Mouse (Mus musculus): ENCODE results near the gene Kcne3. TPM values are rescaled to one million over a fixed set of nuclear protein-coding genes. Genes with fewer than 3 reads are reported as not detected.

The Kcne3 gene
- under 1 TPM; 0.43 to 0.79 TPM for total RNA-seq (2021)
- long read RNA-seq = 0 reads

GRCm38 (mm10) chr7:100176269-100176668, at the start of gene Kcne3:
Gene Kcne3, plus strand, starts transcription at chr7:100176502.
- no peak for DNase-seq (ENCODE audit: low spot score in 2 of 2)

GRCm38 (mm10) chr7:100126514-100126913, 49.8 kb upstream of the Kcne3 start:
- DNase-seq (ENCODE audit: low spot score in 2 of 2) = no peak

- DNase-seq (ENCODE audit: low spot score in 2 of 2) = no peak
Measured at GRCm38 (mm10) chr7:100128262-100129041, 47.9 kb upstream of the Kcne3 start.

- no peak for DNase-seq (ENCODE audit: low spot score in 2 of 2)
Measured at GRCm38 (mm10) chr7:100130592-100130991, 45.7 kb upstream of the Kcne3 start.

GRCm38 (mm10) chr7:100132379-100132778, 43.9 kb upstream of the Kcne3 start:
- no peak for DNase-seq (ENCODE audit: low spot score in 2 of 2)

- DNase-seq (ENCODE audit: low spot score in 2 of 2) = no peak
Measured at GRCm38 (mm10) chr7:100137038-100137437, 39.3 kb upstream of the Kcne3 start.

GRCm38 (mm10) chr7:100138075-100138474, 38.2 kb upstream of the Kcne3 start:
- DNase-seq (ENCODE audit: low spot score in 2 of 2) = no peak

- DNase-seq (ENCODE audit: low spot score in 2 of 2) = no peak
Measured at GRCm38 (mm10) chr7:100140591-100140990, 35.7 kb upstream of the Kcne3 start.

GRCm38 (mm10) chr7:100148586-100148985, 27.7 kb upstream of the Kcne3 start:
- no peak for DNase-seq (ENCODE audit: low spot score in 2 of 2)

- no peak for DNase-seq (ENCODE audit: low spot score in 2 of 2)
Measured at GRCm38 (mm10) chr7:100150086-100150485, 26.2 kb upstream of the Kcne3 start.

GRCm38 (mm10) chr7:100150626-100151025, 25.7 kb upstream of the Kcne3 start:
- DNase-seq (ENCODE audit: low spot score in 2 of 2) = no peak

- no peak for DNase-seq (ENCODE audit: low spot score in 2 of 2)
Measured at GRCm38 (mm10) chr7:100157669-100158068, 18.6 kb upstream of the Kcne3 start.

GRCm38 (mm10) chr7:100159105-100159841, 17.0 kb upstream of the Kcne3 start, which contains the start of gene Lipt2:
Gene Lipt2, plus strand, starts transcription at chr7:100159277.
- peak; percentile 90 to 94 for DNase-seq (ENCODE audit: low spot score in 2 of 2)

GRCm38 (mm10) chr7:100160006-100160405, 16.3 kb upstream of the Kcne3 start:
- no peak for DNase-seq (ENCODE audit: low spot score in 2 of 2)

GRCm38 (mm10) chr7:100163506-100163905, 12.8 kb upstream of the Kcne3 start:
- no peak for DNase-seq (ENCODE audit: low spot score in 2 of 2)

- no peak for DNase-seq (ENCODE audit: low spot score in 2 of 2)
Measured at GRCm38 (mm10) chr7:100168654-100169053, 7.6 kb upstream of the Kcne3 start.

GRCm38 (mm10) chr7:100170756-100171155, 5.5 kb upstream of the Kcne3 start:
- DNase-seq (ENCODE audit: low spot score in 2 of 2) = no peak

GRCm38 (mm10) chr7:100178016-100178890, 2.0 kb downstream of the Kcne3 start:
- DNase-seq (ENCODE audit: low spot score in 2 of 2) = peak; percentile 37 to 40

GRCm38 (mm10) chr7:100178891-100179233, 2.6 kb downstream of the Kcne3 start:
- no peak for DNase-seq (ENCODE audit: low spot score in 2 of 2)

- no peak for DNase-seq (ENCODE audit: low spot score in 2 of 2)
Measured at GRCm38 (mm10) chr7:100179394-100179793, 3.1 kb downstream of the Kcne3 start.

GRCm38 (mm10) chr7:100179836-100180407, 3.6 kb downstream of the Kcne3 start:
- DNase-seq (ENCODE audit: low spot score in 2 of 2) = no peak
